ENCODE assay signal across 8 mouse cellular contexts in the genomic region with DNA sequence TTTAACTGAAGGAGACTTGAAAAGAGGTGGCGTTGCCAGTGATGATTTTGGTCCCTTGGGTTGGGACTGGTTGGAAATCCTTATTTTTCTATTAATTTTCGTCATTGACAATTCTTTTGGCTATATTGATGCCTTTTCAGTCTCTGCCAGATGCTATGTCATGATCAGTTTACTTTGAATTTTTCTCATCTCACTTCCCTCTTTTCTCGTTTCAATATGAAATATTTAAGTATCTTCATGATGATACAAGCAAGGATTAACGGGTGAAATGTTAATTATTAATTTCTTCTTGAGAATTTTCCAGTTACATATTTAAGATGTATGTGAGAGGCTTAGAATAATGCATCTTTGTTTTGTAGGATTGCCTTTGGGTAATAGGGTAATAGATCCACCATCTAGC. TPM values are rescaled to one million over a fixed set of nuclear protein-coding genes. Genes with fewer than 3 reads are reported as not detected.
A peak's percentile ranks its signal among the peaks of the same experiment; 100 is the strongest.
DNase-seq lines count a peak whose midpoint lies in the region; ATAC-seq and TF ChIP-seq lines count a peak whose summit lies in the region.

No protein-coding gene starts in this region.

- H3K27ac ChIP-seq in layer of hippocampus, adult 2 months: peak overlapping the region; percentile 99
- H3K27ac ChIP-seq in embryonic facial prominence, embryonic 11.5 days (replicated peaks; ENCODE audit: low read depth, low read length): no peak overlapping the region; the same call in 1 of the 2 replicates
- H3K27ac ChIP-seq in hindbrain, postnatal 0 days: peak overlapping the region; percentile 97
- H3K27ac ChIP-seq in midbrain, embryonic 16.5 days (ENCODE audit: low read length): peak overlapping the region; percentile 99

- H3K4me3 ChIP-seq in layer of hippocampus, adult 2 months: peak overlapping the region; percentile 79
- H3K4me3 ChIP-seq in embryonic facial prominence, embryonic 11.5 days (ENCODE audit: low read depth, low read length): peak overlapping the region; percentile 95
- H3K4me3 ChIP-seq in hindbrain, postnatal 0 days (ENCODE audit: low read length): peak overlapping the region; percentile 76
- peak overlapping the region; percentile 100 for H3K4me3 ChIP-seq in midbrain, embryonic 16.5 days (ENCODE audit: low read depth, low read length)

- H3K4me2 ChIP-seq in embryonic facial prominence, embryonic 11.5 days (ENCODE audit: low read depth, low read length): peak overlapping the region; percentile 77
- peak overlapping the region; percentile 73 for H3K4me2 ChIP-seq in hindbrain, postnatal 0 days (ENCODE audit: low read depth, low read length)
- H3K4me2 ChIP-seq in midbrain, embryonic 16.5 days (ENCODE audit: low read length): peak overlapping the region; percentile 72

- H3K4me1 ChIP-seq in embryonic facial prominence, embryonic 11.5 days (ENCODE audit: control insufficient read depth, insufficient read depth, low read length): no peaks in the 10 kb centered on the region
- H3K4me1 ChIP-seq in hindbrain, postnatal 0 days (ENCODE audit: insufficient read depth, low read length): peaks cover 5% of the 10 kb centered on the region; the same call in 1 of the 2 replicates
- H3K4me1 ChIP-seq in midbrain, embryonic 16.5 days (ENCODE audit: control insufficient read depth, insufficient read depth, low read length): peaks cover 14% of the 10 kb centered on the region

- no peaks in the 10 kb centered on the region for H3K36me3 ChIP-seq in embryonic facial prominence, embryonic 11.5 days (replicated peaks; ENCODE audit: control insufficient read depth, insufficient read depth, low read depth, low read length)
- H3K36me3 ChIP-seq in hindbrain, postnatal 0 days (ENCODE audit: insufficient read depth, low read length): no peaks in the 10 kb centered on the region
- no peaks in the 10 kb centered on the region for H3K36me3 ChIP-seq in midbrain, embryonic 16.5 days (ENCODE audit: control insufficient read depth, insufficient read depth, low read length)

- H3K9ac ChIP-seq in embryonic facial prominence, embryonic 11.5 days (replicated peaks; ENCODE audit: low read length): peak overlapping the region; percentile 99
- peak overlapping the region; percentile 95 for H3K9ac ChIP-seq in hindbrain, postnatal 0 days (replicated peaks; ENCODE audit: low read length)
- H3K9ac ChIP-seq in midbrain, embryonic 16.5 days (ENCODE audit: low read depth, low read length): peak overlapping the region; percentile 100

- H3K27me3 ChIP-seq in embryonic facial prominence, embryonic 11.5 days (ENCODE audit: control insufficient read depth, insufficient read depth, low read length): no peaks in the 10 kb centered on the region
- H3K27me3 ChIP-seq in hindbrain, postnatal 0 days (ENCODE audit: insufficient read depth, low read length): no peaks in the 10 kb centered on the region
- no peaks in the 10 kb centered on the region; the same call in 1 of the 2 replicates for H3K27me3 ChIP-seq in midbrain, embryonic 16.5 days (ENCODE audit: control insufficient read depth, insufficient read depth, low read depth, low read length)

- intact Hi-C loops in left cerebral cortex, postnatal 4 days (cut with DNase I): no loop called here

- 31% methylated on average over 4 of the region's 4 CpGs for WGBS in embryonic facial prominence, embryonic 11.5 days
- 9% methylated on average over 4 of the region's 4 CpGs for WGBS in hindbrain, postnatal 0 days
- WGBS in midbrain, embryonic 16.5 days: 19% methylated on average over 4 of the region's 4 CpGs

- no peak for DNase-seq in layer of hippocampus, adult 2 months (ENCODE audit: low spot score in 2 of 2)
- DNase-seq in layer of hippocampus, adult 18-20 months (ENCODE audit: low spot score in 2 of 2): no peak
- DNase-seq in embryonic facial prominence, embryonic 11.5 days (ENCODE audit: low spot score): no peak
- DNase-seq in hindbrain, postnatal 0 days (ENCODE audit: low spot score): no peak
- no peak for DNase-seq in left cerebral cortex, postnatal 4 days
- DNase-seq in cerebellum, adult 9-11 months: no peak

- H3K9me3 ChIP-seq in embryonic facial prominence, embryonic 11.5 days (replicated peaks; ENCODE audit: control insufficient read depth, low read length): no peaks in the 10 kb centered on the region
- H3K9me3 ChIP-seq in hindbrain, postnatal 0 days (ENCODE audit: low read length): no peaks in the 10 kb centered on the region
- H3K9me3 ChIP-seq in midbrain, embryonic 16.5 days (replicated peaks; ENCODE audit: control insufficient read depth, low read length, poor library complexity, severe bottlenecking): no peaks in the 10 kb centered on the region

- TF ChIP-seq CTCF in layer of hippocampus, adult 2 months (conservative IDR thresholded peaks at IDR 0.05): no peak
- TF ChIP-seq CTCF in hindbrain, postnatal 0 days (IDR thresholded peaks at IDR 0.05; ENCODE audit: low read depth): no peak

- ATAC-seq in embryonic facial prominence, embryonic 11.5 days (replicated peaks; ENCODE audit: insufficient number of reproducible peaks, low FRiP score, low TSS enrichment, low read depth): no peak
- ATAC-seq in hindbrain, postnatal 0 days: no peak
- ATAC-seq in midbrain, embryonic 16.5 days: no peak
- ATAC-seq in monocyte, adult 5-6 weeks (replicated peaks; ENCODE audit: insufficient number of reproducible peaks, low FRiP score, low TSS enrichment, poor library complexity, severe bottlenecking): no peak

RNA-seq across cellular contexts. Expression of gene Mrpl48, which starts 0.8 kb away (rescaled TPM):
- total RNA-seq in layer of hippocampus, adult 2 months (2021): 10 to 100 TPM; 64.8 to 67.1 TPM
- total RNA-seq in layer of hippocampus, adult 18-20 months (2021): 10 to 100 TPM; 70.4 to 74.7 TPM
- polyA plus RNA-seq in embryonic facial prominence, embryonic 11.5 days (2014; fragmentation: Nextera tagmentation; extraction: Ambion mirVana): 66.7 and 67.1 TPM in 2 replicates
- total RNA-seq in hindbrain, postnatal 0 days (2014; rRNA removed): 26.8 and 29.8 TPM in 2 replicates
- polyA plus RNA-seq in hindbrain, postnatal 0 days (2015; fragmentation: Nextera tagmentation; extraction: Ambion mirVana): 97.5 and 100 TPM in 2 replicates
- 89.4 and 94.0 TPM in 2 replicates for polyA plus RNA-seq in midbrain, embryonic 16.5 days (2015; fragmentation: Nextera tagmentation; extraction: Ambion mirVana)
- total RNA-seq in left cerebral cortex, postnatal 4 days (2021): 10 to 100 TPM; 44.9 to 47.4 TPM
- 20.6 to 32.6 TPM (median 24.3 TPM) in 3 replicates for total RNA-seq in monocyte, adult 5-6 weeks (2017)

RNA-seq across cellular contexts. Expression of gene Rab6a, which starts 1.7 kb away (rescaled TPM):
- total RNA-seq in layer of hippocampus, adult 2 months (2021): 100 to 1,000 TPM; 349 to 374 TPM
- 100 to 1,000 TPM; 373 to 390 TPM for total RNA-seq in layer of hippocampus, adult 18-20 months (2021)
- 156 and 171 TPM in 2 replicates for polyA plus RNA-seq in embryonic facial prominence, embryonic 11.5 days (2014; fragmentation: Nextera tagmentation; extraction: Ambion mirVana)
- total RNA-seq in hindbrain, postnatal 0 days (2014; rRNA removed): 241 and 270 TPM in 2 replicates
- polyA plus RNA-seq in hindbrain, postnatal 0 days (2015; fragmentation: Nextera tagmentation; extraction: Ambion mirVana): 323 and 336 TPM in 2 replicates
- polyA plus RNA-seq in midbrain, embryonic 16.5 days (2015; fragmentation: Nextera tagmentation; extraction: Ambion mirVana): 286 and 294 TPM in 2 replicates
- 100 to 1,000 TPM; 298 to 307 TPM for total RNA-seq in left cerebral cortex, postnatal 4 days (2021)
- 94.9 to 99.8 TPM (median 95.1 TPM) in 3 replicates for total RNA-seq in monocyte, adult 5-6 weeks (2017)

RNA-seq across cellular contexts. Expression of gene Plekhb1, which starts 53.3 kb away (rescaled TPM):
- total RNA-seq in layer of hippocampus, adult 2 months (2021): 100 to 1,000 TPM; 199 to 203 TPM
- total RNA-seq in layer of hippocampus, adult 18-20 months (2021): 100 to 1,000 TPM; 285 to 292 TPM
- 4.1 and 5.5 TPM in 2 replicates for polyA plus RNA-seq in embryonic facial prominence, embryonic 11.5 days (2014; fragmentation: Nextera tagmentation; extraction: Ambion mirVana)
- 47.0 and 51.8 TPM in 2 replicates for total RNA-seq in hindbrain, postnatal 0 days (2014; rRNA removed)
- polyA plus RNA-seq in hindbrain, postnatal 0 days (2015; fragmentation: Nextera tagmentation; extraction: Ambion mirVana): 40.4 and 49.3 TPM in 2 replicates
- 9.7 and 17.4 TPM in 2 replicates for polyA plus RNA-seq in midbrain, embryonic 16.5 days (2015; fragmentation: Nextera tagmentation; extraction: Ambion mirVana)
- total RNA-seq in left cerebral cortex, postnatal 4 days (2021): 10 to 100 TPM; 11.6 to 14.3 TPM
- total RNA-seq in monocyte, adult 5-6 weeks (2017): not detected in 3 replicates

Comparison
In these comparisons a context has a peak if more than half of its experiments do, and no peak if none do; other contexts are left out.
1. RNA of gene Plekhb1, which starts 53.3 kb away (total RNA-seq): 285 to 292 TPM in layer of hippocampus, adult 18-20 months, 199 to 203 TPM in layer of hippocampus, adult 2 months, 47.0 to 51.8 TPM in hindbrain, postnatal 0 days and 11.6 to 14.3 TPM in left cerebral cortex, postnatal 4 days; not detected in monocyte, adult 5-6 weeks; every median in the first group is over 10 times any median in the second.
2. Peak in every context shown above with its lines, with median percentiles within 50 percentile points of each other: H3K4me3 ChIP-seq, H3K4me2 ChIP-seq and H3K9ac ChIP-seq.